In the genomic region with DNA sequence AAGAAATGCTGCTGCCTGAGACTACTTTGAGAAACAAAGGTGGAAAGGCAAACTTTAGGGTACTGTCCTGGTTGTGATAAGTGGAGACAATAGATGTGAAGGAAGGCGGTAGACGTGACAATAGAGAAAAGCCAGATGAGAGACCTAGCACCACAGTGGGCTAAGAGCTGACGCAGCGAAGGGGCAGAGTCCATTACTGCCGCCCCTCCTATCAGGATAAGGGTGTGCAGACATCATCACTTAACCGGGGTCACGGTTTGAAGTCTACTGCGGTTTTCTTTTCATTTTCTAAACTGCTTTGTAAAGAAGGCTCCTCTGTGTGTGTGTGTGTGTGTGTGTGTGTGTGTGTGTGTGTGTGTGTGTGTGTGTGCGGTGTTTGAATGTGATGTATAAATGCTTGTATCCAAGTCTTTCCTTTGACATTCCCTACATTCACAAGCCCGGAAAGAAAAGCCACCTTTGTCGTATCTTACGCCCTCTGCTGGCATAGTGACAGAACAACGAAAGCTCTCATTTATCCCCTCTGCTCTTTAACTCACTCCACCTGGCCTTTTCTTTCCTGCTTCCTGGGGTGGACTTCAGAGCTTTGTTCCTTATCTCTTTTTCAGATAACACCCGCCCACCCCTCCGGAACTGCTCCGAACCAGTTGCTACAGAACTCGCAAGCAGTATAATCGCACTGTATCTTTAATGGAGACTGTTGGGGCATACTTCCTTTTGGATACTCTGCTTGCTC, we compare ENCODE assay signal across 7 mouse cellular contexts. TPM values are rescaled to one million over a fixed set of nuclear protein-coding genes. Genes with fewer than 3 reads are reported as not detected.
DNase-seq lines count a peak whose midpoint lies in the region; ATAC-seq lines count a peak whose summit lies in the region.

No protein-coding gene starts in this region.

- ATAC-seq in granulocyte monocyte progenitor cell, adult 5-6 weeks (replicated peaks; ENCODE audit: poor library complexity, severe bottlenecking): peak; percentile 40; the same call in 1 of the 2 replicates
- no peak for ATAC-seq in forebrain, embryonic 11.5 days (replicated peaks; ENCODE audit: low FRiP score)

- no peaks in the 10 kb centered on the region for H3K27me3 ChIP-seq in splenic B cell, adult 2 months (ENCODE audit: control insufficient read depth, insufficient read depth, low read length, poor library complexity, severe bottlenecking)
- H3K27me3 ChIP-seq in forebrain, embryonic 11.5 days (ENCODE audit: control insufficient read depth, insufficient read depth, low read length): no peaks in the 10 kb centered on the region

- no peaks in the 10 kb centered on the region for H3K36me3 ChIP-seq in splenic B cell, adult 2 months (ENCODE audit: control insufficient read depth, insufficient read depth, low read length, poor library complexity, severe bottlenecking)
- no peaks in the 10 kb centered on the region for H3K36me3 ChIP-seq in forebrain, embryonic 11.5 days (ENCODE audit: control insufficient read depth, insufficient read depth, low read length)

- no peaks in the 10 kb centered on the region for H3K4me1 ChIP-seq in forebrain, embryonic 11.5 days (replicated peaks; ENCODE audit: control insufficient read depth, insufficient read depth, low read length)

- no peak overlapping the region for H3K4me2 ChIP-seq in forebrain, embryonic 11.5 days (ENCODE audit: low read depth, low read length, severe bottlenecking)

- no peak overlapping the region for H3K9ac ChIP-seq in forebrain, embryonic 11.5 days (ENCODE audit: low read length)

- DNase-seq in layer of hippocampus, adult 11-12 months (ENCODE audit: low spot score): peak; percentile 13
- DNase-seq in layer of hippocampus, adult 9-11 months: no peak
- peak; percentile 2 for DNase-seq in T-cell, adult 2 months (ENCODE audit: low spot score)
- DNase-seq in kidney, postnatal 4 days: peak; percentile 2 to 29
- DNase-seq in splenic B cell, adult 2 months (ENCODE audit: low read depth, low spot score): peak; percentile 21
- DNase-seq in forebrain, embryonic 11.5 days (ENCODE audit: low spot score): no peak

- H3K27ac ChIP-seq in forebrain, embryonic 11.5 days (ENCODE audit: low read depth, low read length): no peak overlapping the region

- H3K9me3 ChIP-seq in forebrain, embryonic 11.5 days (ENCODE audit: control insufficient read depth, low read length): no peaks in the 10 kb centered on the region

- 46% methylated on average over 18 of the region's 18 CpGs for WGBS in forebrain, embryonic 11.5 days

- no peak overlapping the region for H3K4me3 ChIP-seq in forebrain, embryonic 11.5 days (ENCODE audit: low read depth, low read length)

RNA-seq across cellular contexts. Expression of gene Frmd7, which starts 17.7 kb away (rescaled TPM):
- total RNA-seq in granulocyte monocyte progenitor cell, adult 5-6 weeks (2014; fragmentation: Nextera tagmentation): not detected in 2 replicates
- total RNA-seq in granulocyte monocyte progenitor cell, adult 5-6 weeks (2017): not detected in 2 replicates
- not detected in 2 replicates for polyA plus RNA-seq in forebrain, embryonic 11.5 days (2014; fragmentation: Nextera tagmentation; extraction: Ambion mirVana)

Comparison
In these comparisons a context has a peak if more than half of its experiments do, and no peak if none do; other contexts are left out.
1. DNase-seq: peak in layer of hippocampus, adult 11-12 months (single experiment), T-cell, adult 2 months (single experiment), kidney, postnatal 4 days (2 of 2) and splenic B cell, adult 2 months (single experiment); none in layer of hippocampus, adult 9-11 months (single experiment) and forebrain, embryonic 11.5 days (single experiment).